Mouse (Mus musculus) lung, postnatal 14 days (tissue): ENCODE data around the gene Gm13030.
A peak's percentile ranks its signal among the peaks of the same experiment; 100 is the strongest.
"Not testable (repeated sequence)": the region's sequence is repeated elsewhere in the genome, so short reads cannot be mapped to it uniquely, and the experiment has no call there.

Source experiments
- DNase-seq: peaks from one replicate; pipeline ENCODE4 v3.0.0; 2021

Gene Gm13030

GRCm38 (mm10) chr4:138865092-138865491 is 8.7 kb downstream of the Gm13030 start:
- no peak for DNase-seq

GRCm38 (mm10) chr4:138863344-138863998 is 10.3 kb downstream of the Gm13030 start, which contains the start of gene Pla2g5:
Gene Pla2g5 (minus strand): TSS chr4:138863482.
- no peak for DNase-seq

- DNase-seq = peak; percentile 76
Measured at GRCm38 (mm10) chr4:138859728-138860127, 14.0 kb downstream of the Gm13030 start.

GRCm38 (mm10) chr4:138859245-138859644 is 14.5 kb downstream of the Gm13030 start:
- DNase-seq = no peak

GRCm38 (mm10) chr4:138858446-138858845 is 15.3 kb downstream of the Gm13030 start:
- no peak for DNase-seq

- DNase-seq = no peak
Measured at GRCm38 (mm10) chr4:138857576-138857975, 16.2 kb downstream of the Gm13030 start.

- peak; percentile 71 for DNase-seq
Measured at GRCm38 (mm10) chr4:138856491-138856890, 17.3 kb downstream of the Gm13030 start.

GRCm38 (mm10) chr4:138855092-138855632 is 18.6 kb downstream of the Gm13030 start:
- DNase-seq = no peak

- no peak for DNase-seq
Measured at GRCm38 (mm10) chr4:138852961-138853360, 20.8 kb downstream of the Gm13030 start.

GRCm38 (mm10) chr4:138851463-138851862 is 22.3 kb downstream of the Gm13030 start:
- peak; percentile 77 for DNase-seq

GRCm38 (mm10) chr4:138841386-138841785 is 32.4 kb downstream of the Gm13030 start:
- peak; percentile 37 for DNase-seq

GRCm38 (mm10) chr4:138840726-138841125 is 33.0 kb downstream of the Gm13030 start:
- no peak for DNase-seq

- DNase-seq = no peak
Measured at GRCm38 (mm10) chr4:138839806-138840205, 34.0 kb downstream of the Gm13030 start.

- no peak for DNase-seq
Measured at GRCm38 (mm10) chr4:138827147-138827546, 46.6 kb downstream of the Gm13030 start.

- no peak for DNase-seq
Measured at GRCm38 (mm10) chr4:138825751-138826567, 47.8 kb downstream of the Gm13030 start.

- DNase-seq = peak; percentile 17
Measured at GRCm38 (mm10) chr4:138824660-138825059, 49.1 kb downstream of the Gm13030 start.

GRCm38 (mm10) chr4:138824161-138824560 is 49.6 kb downstream of the Gm13030 start:
- not testable (repeated sequence) for DNase-seq

- no peak for DNase-seq
Measured at GRCm38 (mm10) chr4:138821036-138821435, 52.7 kb downstream of the Gm13030 start.
